Mouse (Mus musculus) forebrain, embryonic 16.5 days (tissue): ENCODE results near the gene Adamts14. TPM values are rescaled to one million over a fixed set of nuclear protein-coding genes. Genes with fewer than 3 reads are reported as not detected.

Source experiments
- ATAC-seq: fragments of 200-750 bp; cut with Nextera tagmentation; 2 replicates; pipeline ENCODE4 v1.8.0; 2017; ENCODE audit warnings: mild to moderate bottlenecking, moderate library complexity
- H3K27ac ChIP-seq: fragments of 300-500 bp; sonication (generic); 2 replicates; pipeline ENCODE4 v1.5.1; 2014; ENCODE audit warnings: low read length, control low read depth
- H3K27me3 ChIP-seq: fragments of 300-500 bp; sonication (generic); replicated peaks from 2 replicates; pipeline ENCODE4 v1.6.1; 2014; ENCODE audit warnings: low read length; ENCODE audit not compliant: control insufficient read depth, insufficient read depth
- H3K36me3 ChIP-seq: fragments of 300-500 bp; sonication (generic); 2 replicates; pipeline ENCODE4 v1.6.1; 2014; ENCODE audit not compliant: control insufficient read depth, insufficient read depth
- H3K4me1 ChIP-seq: fragments of 300-500 bp; sonication (generic); replicated peaks from 2 replicates; pipeline ENCODE4 v1.6.1; 2014; ENCODE audit warnings: low read length; ENCODE audit not compliant: control insufficient read depth, insufficient read depth
- H3K4me2 ChIP-seq: fragments of 300-500 bp; sonication (generic); 2 replicates; pipeline ENCODE4 v1.6.1; 2014; ENCODE audit warnings: mild to moderate bottlenecking, low read length, control low read depth
- H3K4me3 ChIP-seq: fragments of 300-500 bp; sonication (generic); replicated peaks from 2 replicates; pipeline ENCODE4 v1.5.1; 2014; ENCODE audit warnings: mild to moderate bottlenecking, low read length, control low read depth
- H3K9ac ChIP-seq: fragments of 300-500 bp; sonication (generic); replicated peaks from 2 replicates; pipeline ENCODE4 v1.6.1; 2014; ENCODE audit warnings: low read depth, low read length, control low read depth
- H3K9me3 ChIP-seq: fragments of 300-500 bp; sonication (generic); 2 replicates; pipeline ENCODE4 v1.6.1; 2016; ENCODE audit warnings: low read length; ENCODE audit not compliant: control insufficient read depth
- WGBS: fragments of 180-500 bp; shearing (Covaris S2); extraction: QIAGEN DNeasy Blood & Tissue Kit; methylation state at CpG from one replicate; pipeline ENCODE4 v1.1.7; 2014; 5-methylcytosine and 5-hydroxymethylcytosine counted together
- polyA plus RNA-seq: library from polyadenylated mRNA; unstranded; fragments of >200 nt; fragmentation: Nextera tagmentation; extraction: Ambion mirVana; gene quantifications from 2 replicates; pipeline ENCODE4 v1.2.1, GENCODE M21; 2015

The Adamts14 gene
- polyA plus RNA-seq, 1 experiment from 2014 or later, result 0.10 TPM

DNA sequence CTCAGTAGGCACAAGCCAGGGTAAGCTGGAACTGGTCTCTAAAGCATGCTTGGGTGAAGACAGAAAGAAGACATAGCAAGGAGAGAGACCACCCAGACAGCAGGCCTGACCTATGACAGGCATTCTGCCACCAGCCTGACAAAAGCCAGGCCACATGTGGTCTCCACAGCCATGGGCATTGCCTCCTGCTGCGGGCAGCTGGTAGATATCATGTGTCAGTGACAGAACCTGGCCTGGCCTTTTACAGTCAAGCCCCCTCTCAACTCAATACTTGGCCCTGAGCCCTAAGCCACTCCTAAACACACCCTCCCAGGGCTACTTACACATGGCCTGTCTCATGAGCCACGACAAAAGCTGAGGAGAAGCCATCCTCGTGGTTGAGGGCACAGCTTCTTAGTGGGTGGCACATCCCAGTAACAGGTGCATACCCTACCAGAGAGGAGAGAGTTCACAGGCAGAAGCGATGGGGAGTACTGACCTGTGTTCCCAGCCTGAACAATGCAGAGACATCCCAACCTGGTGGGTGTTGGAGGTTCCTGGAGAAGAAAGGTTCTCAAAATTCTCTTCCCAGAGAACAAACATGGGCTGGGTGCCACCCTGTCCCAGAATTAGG is 46.3 kb downstream of the Adamts14 start:
- Histone ChIP-seq H3K9ac (no peak overlapping the region), H3K4me3 (no peak overlapping the region), H3K4me2 (no peak overlapping the region), H3K27ac (no peak overlapping the region), H3K4me1 (no peaks in the 10 kb centered on the region), H3K9me3 (no peaks in the 10 kb centered on the region), H3K36me3 (no peaks in the 10 kb centered on the region), H3K27me3 (no peaks in the 10 kb centered on the region)
- WGBS, result 62% methylated on average over 4 of the region's 4 CpGs
- no peak for ATAC-seq

- 65% methylated on average over 5 of the region's 5 CpGs for WGBS
- no peak for ATAC-seq
- no peaks in the 10 kb centered on the region for H3K4me1 ChIP-seq
Observed at GRCm38 (mm10) chr10:61225694-61226093, 47.5 kb downstream of the Adamts14 start.

GRCm38 (mm10) chr10:61219318-61219717 is 53.9 kb downstream of the Adamts14 start:
- no peaks in the 10 kb centered on the region for H3K4me1 ChIP-seq
- H3K4me3 ChIP-seq, result no peak overlapping the region
- ATAC-seq, result no peak
- 95% methylated on average over 4 of the region's 4 CpGs for WGBS
- H3K9me3 ChIP-seq, result peaks cover 3% of the 10 kb centered on the region; the same call in 1 of the 2 replicates
- no peak overlapping the region for H3K27ac ChIP-seq
- H3K9ac ChIP-seq, result no peak overlapping the region
- H3K36me3 ChIP-seq, result no peaks in the 10 kb centered on the region
- no peaks in the 10 kb centered on the region for H3K27me3 ChIP-seq
- no peak overlapping the region for H3K4me2 ChIP-seq

More at GRCm38 (mm10) chr10:61225694-61226093, 47.5 kb downstream of the Adamts14 start:
- Histone ChIP-seq H3K9me3 (no peaks in the 10 kb centered on the region), H3K4me2 (no peak overlapping the region), H3K36me3 (no peaks in the 10 kb centered on the region), H3K27me3 (no peaks in the 10 kb centered on the region), H3K27ac (no peak overlapping the region), H3K9ac (no peak overlapping the region), H3K4me3 (no peak overlapping the region)

DNA sequence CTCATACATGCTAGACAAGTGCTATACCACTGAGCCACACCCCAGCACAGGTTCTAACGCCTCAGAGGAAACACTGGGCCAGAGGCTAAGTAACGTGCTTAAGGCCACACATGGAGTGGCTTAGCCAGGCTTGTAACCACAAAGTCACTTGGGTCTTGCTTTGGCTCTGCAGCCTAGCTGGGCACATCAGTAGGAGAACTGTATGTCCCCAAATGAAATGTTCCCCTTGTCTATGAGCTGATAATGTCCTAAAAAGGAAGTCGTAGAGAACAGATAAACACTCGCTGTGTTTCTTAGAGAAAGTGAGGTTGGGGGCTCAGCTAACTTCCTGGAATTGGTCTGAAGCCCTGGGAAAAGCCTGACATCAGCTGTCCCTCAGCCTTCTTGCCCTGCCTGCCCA is 57.1 kb downstream of the Adamts14 start:
- H3K9me3 ChIP-seq, result peaks cover 3% of the 10 kb centered on the region; the same call in 1 of the 2 replicates
- no peak overlapping the region for H3K27ac ChIP-seq
- 94% methylated on average over 4 of the region's 4 CpGs for WGBS
- no peaks in the 10 kb centered on the region for H3K36me3 ChIP-seq
- H3K4me1 ChIP-seq, result no peaks in the 10 kb centered on the region
- H3K27me3 ChIP-seq, result no peaks in the 10 kb centered on the region
- H3K9ac ChIP-seq, result no peak overlapping the region
- no peak for ATAC-seq
- no peak overlapping the region for H3K4me3 ChIP-seq
- H3K4me2 ChIP-seq, result no peak overlapping the region

GRCm38 (mm10) chr10:61215658-61216057 is 57.6 kb downstream of the Adamts14 start:
- H3K4me3 ChIP-seq, result no peak overlapping the region
- H3K36me3 ChIP-seq, result no peaks in the 10 kb centered on the region
- no peaks in the 10 kb centered on the region for H3K27me3 ChIP-seq
- H3K9me3 ChIP-seq, result peaks cover 3% of the 10 kb centered on the region; the same call in 1 of the 2 replicates
- H3K4me1 ChIP-seq, result no peaks in the 10 kb centered on the region
- H3K4me2 ChIP-seq, result no peak overlapping the region
- no peak for ATAC-seq
- 96% methylated on average over 6 of the region's 6 CpGs for WGBS
- H3K27ac ChIP-seq, result no peak overlapping the region
- no peak overlapping the region for H3K9ac ChIP-seq

- H3K36me3 ChIP-seq, result no peaks in the 10 kb centered on the region
Observed at GRCm38 (mm10) chr10:61212817-61213216, 60.4 kb downstream of the Adamts14 start.

GRCm38 (mm10) chr10:61211743-61212142 is 61.5 kb downstream of the Adamts14 start:
- Histone ChIP-seq H3K4me2 (no peak overlapping the region), H3K9me3 (peaks cover 3% of the 10 kb centered on the region; the same call in 1 of the 2 replicates), H3K27me3 (no peaks in the 10 kb centered on the region), H3K9ac (no peak overlapping the region), H3K36me3 (no peaks in the 10 kb centered on the region), H3K27ac (no peak overlapping the region), H3K4me3 (no peak overlapping the region), H3K4me1 (no peaks in the 10 kb centered on the region)
- no peak for ATAC-seq
- 8% methylated on average over 13 of the region's 13 CpGs for WGBS

More at GRCm38 (mm10) chr10:61212817-61213216, 60.4 kb downstream of the Adamts14 start:
- no peak overlapping the region for H3K27ac ChIP-seq
- no peaks in the 10 kb centered on the region for H3K27me3 ChIP-seq
- WGBS, result 13% methylated on average over 10 of the region's 11 CpGs
- H3K4me2 ChIP-seq, result no peak overlapping the region
- no peak for ATAC-seq
- no peak overlapping the region for H3K9ac ChIP-seq
- no peaks in the 10 kb centered on the region for H3K4me1 ChIP-seq
- H3K4me3 ChIP-seq, result no peak overlapping the region
- H3K9me3 ChIP-seq, result peaks cover 3% of the 10 kb centered on the region; the same call in 1 of the 2 replicates

- Histone ChIP-seq H3K9me3 (peaks cover 3% of the 10 kb centered on the region; the same call in 1 of the 2 replicates), H3K4me1 (no peaks in the 10 kb centered on the region), H3K27me3 (no peaks in the 10 kb centered on the region), H3K4me2 (no peak overlapping the region), H3K36me3 (no peaks in the 10 kb centered on the region), H3K4me3 (no peak overlapping the region), H3K27ac (no peak overlapping the region), H3K9ac (no peak overlapping the region)
- WGBS, result 84% methylated on average over 4 of the region's 4 CpGs
- ATAC-seq, result no peak
Observed at GRCm38 (mm10) chr10:61211105-61211504, 62.1 kb downstream of the Adamts14 start.

- Histone ChIP-seq H3K9me3 (no peaks in the 10 kb centered on the region), H3K4me1 (no peaks in the 10 kb centered on the region), H3K9ac (no peak overlapping the region), H3K36me3 (no peaks in the 10 kb centered on the region), H3K4me3 (no peak overlapping the region), H3K27me3 (no peaks in the 10 kb centered on the region), H3K4me2 (no peak overlapping the region), H3K27ac (no peak overlapping the region)
- ATAC-seq, result no peak
- WGBS, result 89% methylated on average over 9 of the region's 9 CpGs
Observed at GRCm38 (mm10) chr10:61208114-61208684, 65.0 kb downstream of the Adamts14 start.
